Mouse (Mus musculus) hindbrain, postnatal 0 days (tissue): ENCODE data around the gene Txnrd2. TPM values are rescaled to one million over a fixed set of nuclear protein-coding genes. Genes with fewer than 3 reads are reported as not detected.

ENCODE experiments used
- ATAC-seq: fragments of 200-750 bp; cut with Nextera tagmentation; 2 replicates; pipeline ENCODE4 v1.8.0; 2017; ENCODE audit warnings: mild to moderate bottlenecking, moderate TSS enrichment, moderate library complexity
- DNase-seq: peaks from one replicate; pipeline ENCODE4 v3.0.0-alpha.2; 2015; ENCODE audit warnings: low spot score
- H3K27ac ChIP-seq: fragments of 300-500 bp; sonication (generic); 2 replicates; pipeline ENCODE4 v1.5.1; 2014; ENCODE audit warnings: mild to moderate bottlenecking
- H3K27me3 ChIP-seq: fragments of 300-500 bp; sonication (generic); 2 replicates; pipeline ENCODE4 v1.6.1; 2014; ENCODE audit warnings: low read length, mixed read lengths; ENCODE audit not compliant: insufficient read depth
- H3K36me3 ChIP-seq: fragments of 300-500 bp; sonication (generic); 2 replicates; pipeline ENCODE4 v1.6.1; 2014; ENCODE audit warnings: low read length, mixed read lengths; ENCODE audit not compliant: insufficient read depth
- H3K4me1 ChIP-seq: fragments of 300-500 bp; sonication (generic); 2 replicates; pipeline ENCODE4 v1.6.1; 2014; ENCODE audit warnings: antibody characterized with exemption, low read length, mixed read lengths; ENCODE audit not compliant: insufficient read depth
- H3K4me2 ChIP-seq: fragments of 300-500 bp; sonication (generic); 2 replicates; pipeline ENCODE4 v1.6.1; 2014; ENCODE audit warnings: low read depth, mild to moderate bottlenecking, low read length, moderate library complexity, mixed read lengths
- H3K4me3 ChIP-seq: fragments of 300-500 bp; sonication (generic); 2 replicates; pipeline ENCODE4 v1.5.1; 2014; ENCODE audit warnings: low read length
- H3K9ac ChIP-seq: fragments of 300-500 bp; sonication (generic); replicated peaks from 2 replicates; pipeline ENCODE4 v1.6.1; 2014; ENCODE audit warnings: mild to moderate bottlenecking, low read length, moderate library complexity, mixed read lengths
- H3K9me3 ChIP-seq: fragments of 300-500 bp; sonication (generic); 2 replicates; pipeline ENCODE4 v1.6.1; 2016; ENCODE audit warnings: low read length, mixed read lengths
- CTCF ChIP-seq: IDR thresholded peaks from 2 replicates; pipeline ENCODE4 v1.5.1; 2016; ENCODE audit warnings: antibody characterized with exemption, control low read depth, low read depth
- WGBS: fragments of 180-500 bp; shearing (Covaris S2); extraction: QIAGEN DNeasy Blood & Tissue Kit; methylation state at CpG from one replicate; pipeline ENCODE4 v1.1.7; 2014; 5-methylcytosine and 5-hydroxymethylcytosine counted together
- polyA plus RNA-seq: library from polyadenylated mRNA; unstranded; fragments of >200 nt; fragmentation: Nextera tagmentation; extraction: Ambion mirVana; gene quantifications from 2 replicates; pipeline ENCODE4 v1.2.1, GENCODE M21; 2015
- total RNA-seq: library from RNA; depleted of rRNA; stranded (reverse); fragments of >200 nt; gene quantifications from 2 replicates; pipeline ENCODE4 v1.2.3, GENCODE M21; 2014

Txnrd2 gene
- total and polyA plus RNA-seq, 2 experiments from 2014 or later = 23.1 to 41.8 TPM

DNA sequence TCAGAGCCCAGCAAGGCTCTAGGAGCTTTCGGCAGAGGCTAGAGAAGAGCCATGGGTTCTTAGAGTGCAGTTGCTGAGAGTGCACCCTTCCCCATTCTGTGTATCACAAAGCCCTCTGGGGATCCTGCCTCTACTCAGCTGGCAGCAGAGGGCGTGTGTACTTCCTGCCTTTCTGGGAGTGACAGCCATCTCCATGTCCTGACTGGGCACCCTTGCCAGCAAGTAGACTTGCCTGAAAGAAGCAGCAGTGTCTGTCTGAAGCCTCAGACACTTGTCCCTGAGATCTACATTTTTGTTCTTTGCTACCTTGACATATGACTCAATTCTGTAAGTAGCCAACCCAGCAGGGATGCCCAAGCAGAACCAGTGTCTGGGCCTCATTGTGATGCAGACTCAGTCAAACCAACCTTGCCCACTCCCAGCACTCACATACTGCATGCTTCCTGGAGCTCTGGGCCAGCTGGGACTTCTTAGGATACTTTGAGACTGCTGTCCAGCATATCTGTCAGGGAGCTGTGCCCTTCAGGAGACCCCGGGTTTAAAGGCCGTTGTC, 54.8 kb downstream of the Txnrd2 start:
- no peaks in the 10 kb centered on the region for H3K9me3 ChIP-seq
- 0 out of 2 replicates have a peak, but pooled peaks cover 4% of the 10 kb centered on the region for H3K4me1 ChIP-seq
- WGBS = 59% methylated on average over 4 of the region's 4 CpGs
- no peaks in the 10 kb centered on the region for H3K27me3 ChIP-seq
- DNase-seq = no peak
- H3K4me2 ChIP-seq = no peak overlapping the region
- H3K9ac ChIP-seq = no peak overlapping the region
- no peaks in the 10 kb centered on the region for H3K36me3 ChIP-seq
- no peak overlapping the region for H3K27ac ChIP-seq
- no peak for TF ChIP-seq CTCF
- ATAC-seq = no peak
- H3K4me3 ChIP-seq = no peak overlapping the region

DNA sequence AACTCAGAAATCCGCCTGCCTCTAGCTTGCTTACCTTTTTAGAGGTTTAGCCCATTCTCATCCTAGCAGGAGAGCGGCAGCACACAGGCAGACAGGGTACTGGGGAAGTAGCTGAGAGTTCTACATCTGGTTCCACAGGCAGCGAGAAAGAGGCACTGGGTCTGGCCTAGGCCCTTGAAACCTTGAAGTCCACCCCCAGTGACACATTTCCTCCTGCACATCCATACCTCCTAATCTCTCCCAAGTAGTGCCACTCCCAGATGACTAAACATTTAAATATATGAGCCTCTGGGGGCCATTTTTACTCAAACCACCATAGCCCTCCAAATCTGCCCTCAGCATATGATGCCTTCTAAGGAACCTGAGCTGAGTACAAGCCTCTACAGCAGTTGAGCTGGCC, 56.2 kb downstream of the Txnrd2 start:
- Histone ChIP-seq H3K27me3 (no peaks in the 10 kb centered on the region), H3K4me2 (no peak overlapping the region), H3K27ac (no peak overlapping the region), H3K4me1 (0 out of 2 replicates have a peak, but pooled peaks cover 4% of the 10 kb centered on the region), H3K9ac (no peak overlapping the region), H3K9me3 (no peaks in the 10 kb centered on the region), H3K4me3 (no peak overlapping the region), H3K36me3 (no peaks in the 10 kb centered on the region)
- no peak for ATAC-seq
- TF ChIP-seq CTCF = no peak
- 96% methylated on average over 3 of the region's 3 CpGs for WGBS
- no peak for DNase-seq

DNA sequence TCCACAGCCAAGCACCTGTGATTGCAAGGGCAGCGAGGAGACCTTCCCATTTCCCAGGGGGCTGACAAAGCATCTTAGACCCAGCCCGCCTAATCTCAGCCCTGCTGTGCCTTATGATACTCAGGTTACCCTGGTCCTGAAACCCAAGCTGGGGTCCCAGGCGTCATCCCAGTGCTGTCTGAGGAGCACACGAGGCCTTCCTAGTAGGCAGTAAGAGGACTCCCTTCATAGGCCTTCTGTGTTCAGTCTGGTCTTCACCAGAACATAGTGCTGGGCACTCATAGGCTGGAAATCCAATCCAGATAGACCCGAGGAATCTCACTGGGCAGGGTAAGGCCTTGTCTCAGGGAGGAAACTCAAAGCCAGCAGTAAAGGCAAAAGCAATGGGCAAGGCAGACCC, 57.7 kb downstream of the Txnrd2 start:
- H3K4me2 ChIP-seq = no peak overlapping the region
- H3K9ac ChIP-seq = no peak overlapping the region
- H3K36me3 ChIP-seq = no peaks in the 10 kb centered on the region
- DNase-seq (no peak), ATAC-seq (no peak)
- H3K4me1 ChIP-seq = 0 out of 2 replicates have a peak, but pooled peaks cover 4% of the 10 kb centered on the region
- no peak overlapping the region for H3K4me3 ChIP-seq
- H3K9me3 ChIP-seq = no peaks in the 10 kb centered on the region
- H3K27me3 ChIP-seq = no peaks in the 10 kb centered on the region
- no peak overlapping the region for H3K27ac ChIP-seq
- WGBS = 58% methylated on average over 5 of the region's 5 CpGs
- TF ChIP-seq CTCF = no peak

DNA sequence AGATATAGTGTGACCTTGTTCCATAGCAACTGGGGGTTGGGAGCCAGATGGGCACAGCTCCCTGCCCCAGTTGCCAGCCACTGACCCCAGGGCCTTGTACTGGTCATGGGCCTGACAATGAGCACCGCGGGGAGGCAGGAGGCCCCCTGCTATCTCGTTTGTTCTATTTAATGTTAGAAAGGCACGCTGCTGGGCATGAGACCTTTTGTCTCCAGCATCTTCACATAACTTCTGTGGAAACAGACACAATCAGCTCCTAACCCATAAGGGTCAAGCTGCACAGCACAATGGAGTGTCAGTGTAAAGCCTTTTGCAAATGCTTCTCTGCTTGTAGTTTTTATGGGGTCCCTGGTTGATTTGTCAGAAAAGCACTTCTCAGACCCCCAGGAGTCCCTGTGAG, 58.2 kb downstream of the Txnrd2 start:
- ATAC-seq (no peak), DNase-seq (no peak)
- TF ChIP-seq CTCF = no peak
- H3K9ac ChIP-seq = no peak overlapping the region
- no peak overlapping the region for H3K4me2 ChIP-seq
- no peak overlapping the region for H3K4me3 ChIP-seq
- H3K4me1 ChIP-seq = 0 out of 2 replicates have a peak, but pooled peaks cover 4% of the 10 kb centered on the region
- WGBS = 9% methylated on average over 4 of the region's 4 CpGs
- no peak overlapping the region for H3K27ac ChIP-seq
- H3K27me3 ChIP-seq = no peaks in the 10 kb centered on the region
- H3K36me3 ChIP-seq = no peaks in the 10 kb centered on the region
- H3K9me3 ChIP-seq = no peaks in the 10 kb centered on the region

DNA sequence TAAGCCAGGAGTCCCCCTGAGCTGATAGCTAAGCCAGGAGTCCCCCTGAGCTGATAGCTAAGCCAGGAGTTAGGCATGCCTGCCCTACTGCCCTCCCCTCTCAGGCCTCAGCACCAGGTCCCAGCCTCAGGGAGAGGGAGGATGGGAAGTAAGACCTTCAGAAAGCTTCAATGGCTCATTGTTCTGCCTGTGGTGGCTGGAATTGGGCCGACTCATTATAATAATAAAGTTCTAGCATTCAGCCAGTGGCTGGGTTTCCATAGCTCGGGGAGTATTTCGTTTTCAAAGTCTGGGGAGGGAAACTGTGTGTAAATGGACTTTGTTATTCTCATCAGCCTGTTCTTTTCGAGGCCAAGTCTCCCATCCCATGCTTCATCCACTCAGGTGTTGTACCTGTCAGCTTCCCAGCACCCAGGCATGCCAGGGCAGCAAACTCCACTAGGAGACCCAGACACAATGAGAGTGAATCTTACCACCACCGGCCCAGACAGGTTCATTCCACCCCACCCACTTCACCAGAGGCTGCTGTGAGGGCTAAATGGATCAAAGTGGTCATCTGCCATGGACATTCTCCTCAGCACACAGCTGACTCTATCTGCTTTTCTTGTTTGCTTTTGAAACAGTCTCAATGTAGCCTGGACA, 58.7 kb downstream of the Txnrd2 start:
- 17% methylated on average over 5 of the region's 5 CpGs for WGBS
- Histone ChIP-seq H3K27me3 (no peaks in the 10 kb centered on the region), H3K9me3 (no peaks in the 10 kb centered on the region), H3K36me3 (no peaks in the 10 kb centered on the region), H3K4me2 (no peak overlapping the region), H3K9ac (no peak overlapping the region), H3K4me1 (0 out of 2 replicates have a peak, but pooled peaks cover 4% of the 10 kb centered on the region), H3K4me3 (no peak overlapping the region), H3K27ac (no peak overlapping the region)
- TF ChIP-seq CTCF = no peak
- DNase-seq (no peak), ATAC-seq (peak; percentile 32; the same call in 1 of the 2 replicates)

- H3K4me2 ChIP-seq = no peak overlapping the region
- no peak overlapping the region for H3K27ac ChIP-seq
- ATAC-seq (no peak), DNase-seq (no peak)
- H3K27me3 ChIP-seq = no peaks in the 10 kb centered on the region
- 0 out of 2 replicates have a peak, but pooled peaks cover 4% of the 10 kb centered on the region for H3K4me1 ChIP-seq
- no peaks in the 10 kb centered on the region for H3K9me3 ChIP-seq
- no peak overlapping the region for H3K9ac ChIP-seq
- H3K4me3 ChIP-seq = no peak overlapping the region
- no peak for TF ChIP-seq CTCF
- no peaks in the 10 kb centered on the region for H3K36me3 ChIP-seq
- WGBS = 95% methylated on average over 2 of the region's 2 CpGs
Measured at GRCm38 (mm10) chr16:18486126-18486525, 59.9 kb downstream of the Txnrd2 start.

GRCm38 (mm10) chr16:18490281-18490680, 64.1 kb downstream of the Txnrd2 start:
- Histone ChIP-seq H3K9me3 (no peaks in the 10 kb centered on the region), H3K4me1 (no peaks in the 10 kb centered on the region), H3K4me3 (no peak overlapping the region), H3K36me3 (no peaks in the 10 kb centered on the region), H3K4me2 (no peak overlapping the region), H3K27me3 (no peaks in the 10 kb centered on the region), H3K27ac (no peak overlapping the region), H3K9ac (no peak overlapping the region)
- TF ChIP-seq CTCF = no peak
- WGBS = 98% methylated on average over 3 of the region's 3 CpGs
- no peak for DNase-seq
- ATAC-seq = no peak
